Mouse (Mus musculus) forebrain, embryonic 16.5 days (tissue): ENCODE data around the gene Ssh2. TPM values are rescaled to one million over a fixed set of nuclear protein-coding genes. Genes with fewer than 3 reads are reported as not detected.

Experiments used
- ATAC-seq: fragments of 200-750 bp; cut with Nextera tagmentation; 2 replicates; pipeline ENCODE4 v1.8.0; 2017; ENCODE audit warnings: mild to moderate bottlenecking, moderate library complexity
- H3K27ac ChIP-seq: fragments of 300-500 bp; sonication (generic); 2 replicates; pipeline ENCODE4 v1.5.1; 2014; ENCODE audit warnings: low read length, control low read depth
- H3K27me3 ChIP-seq: fragments of 300-500 bp; sonication (generic); replicated peaks from 2 replicates; pipeline ENCODE4 v1.6.1; 2014; ENCODE audit warnings: low read length; ENCODE audit not compliant: control insufficient read depth, insufficient read depth
- H3K36me3 ChIP-seq: fragments of 300-500 bp; sonication (generic); 2 replicates; pipeline ENCODE4 v1.6.1; 2014; ENCODE audit not compliant: control insufficient read depth, insufficient read depth
- H3K4me1 ChIP-seq: fragments of 300-500 bp; sonication (generic); replicated peaks from 2 replicates; pipeline ENCODE4 v1.6.1; 2014; ENCODE audit warnings: low read length; ENCODE audit not compliant: control insufficient read depth, insufficient read depth
- H3K4me2 ChIP-seq: fragments of 300-500 bp; sonication (generic); 2 replicates; pipeline ENCODE4 v1.6.1; 2014; ENCODE audit warnings: mild to moderate bottlenecking, low read length, control low read depth
- H3K4me3 ChIP-seq: fragments of 300-500 bp; sonication (generic); replicated peaks from 2 replicates; pipeline ENCODE4 v1.5.1; 2014; ENCODE audit warnings: mild to moderate bottlenecking, low read length, control low read depth
- H3K9ac ChIP-seq: fragments of 300-500 bp; sonication (generic); replicated peaks from 2 replicates; pipeline ENCODE4 v1.6.1; 2014; ENCODE audit warnings: low read depth, low read length, control low read depth
- H3K9me3 ChIP-seq: fragments of 300-500 bp; sonication (generic); 2 replicates; pipeline ENCODE4 v1.6.1; 2016; ENCODE audit warnings: low read length; ENCODE audit not compliant: control insufficient read depth
- WGBS: fragments of 180-500 bp; shearing (Covaris S2); extraction: QIAGEN DNeasy Blood & Tissue Kit; methylation state at CpG from one replicate; pipeline ENCODE4 v1.1.7; 2014; 5-methylcytosine and 5-hydroxymethylcytosine counted together
- polyA plus RNA-seq: library from polyadenylated mRNA; unstranded; fragments of >200 nt; fragmentation: Nextera tagmentation; extraction: Ambion mirVana; gene quantifications from 2 replicates; pipeline ENCODE4 v1.2.1, GENCODE M21; 2015

The Ssh2 gene
- polyA plus RNA-seq, 1 experiment from 2014 or later = 22.1 TPM

DNA sequence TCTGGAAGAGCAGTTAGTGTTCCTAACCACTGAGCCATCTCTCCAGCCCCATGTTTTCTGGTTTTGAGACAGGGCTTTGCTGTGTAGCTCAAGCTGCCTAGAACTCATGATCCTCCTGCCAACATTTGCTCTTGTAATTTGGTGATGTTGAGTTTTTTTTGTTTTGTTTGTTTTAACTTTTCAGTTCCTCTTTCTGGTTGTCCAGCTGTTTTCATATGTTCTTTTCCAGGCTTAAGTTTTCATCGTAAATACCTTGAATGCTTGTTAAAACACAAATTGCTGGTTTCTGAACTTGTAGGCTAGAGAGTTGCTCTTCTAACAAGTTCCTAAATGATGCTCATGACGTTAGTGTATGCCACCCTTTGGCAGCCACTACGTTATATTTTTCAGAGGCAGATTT lies 139.0 kb downstream of the Ssh2 start:
- no peak for ATAC-seq
- no peaks in the 10 kb centered on the region for H3K36me3 ChIP-seq
- H3K9me3 ChIP-seq = no peaks in the 10 kb centered on the region
- H3K9ac ChIP-seq = no peak overlapping the region
- no peak overlapping the region for H3K27ac ChIP-seq
- H3K4me3 ChIP-seq = no peak overlapping the region
- no peak overlapping the region for H3K4me2 ChIP-seq
- 82% methylated on average over 3 of the region's 3 CpGs for whole genome bisulfite sequencing
- H3K27me3 ChIP-seq = no peaks in the 10 kb centered on the region
- H3K4me1 ChIP-seq = no peaks in the 10 kb centered on the region

GRCm38 (mm10) chr11:77357839-77358238 lies 141.8 kb downstream of the Ssh2 start:
- H3K36me3 ChIP-seq = no peaks in the 10 kb centered on the region
- no peak overlapping the region for H3K27ac ChIP-seq
- H3K4me1 ChIP-seq = no peaks in the 10 kb centered on the region
- no peaks in the 10 kb centered on the region for H3K9me3 ChIP-seq
- 100% methylated on average over 1 of the region's 1 CpGs for WGBS
- no peak overlapping the region for H3K4me3 ChIP-seq
- no peak overlapping the region for H3K9ac ChIP-seq
- no peak overlapping the region for H3K4me2 ChIP-seq
- ATAC-seq = no peak
- no peaks in the 10 kb centered on the region for H3K27me3 ChIP-seq

DNA sequence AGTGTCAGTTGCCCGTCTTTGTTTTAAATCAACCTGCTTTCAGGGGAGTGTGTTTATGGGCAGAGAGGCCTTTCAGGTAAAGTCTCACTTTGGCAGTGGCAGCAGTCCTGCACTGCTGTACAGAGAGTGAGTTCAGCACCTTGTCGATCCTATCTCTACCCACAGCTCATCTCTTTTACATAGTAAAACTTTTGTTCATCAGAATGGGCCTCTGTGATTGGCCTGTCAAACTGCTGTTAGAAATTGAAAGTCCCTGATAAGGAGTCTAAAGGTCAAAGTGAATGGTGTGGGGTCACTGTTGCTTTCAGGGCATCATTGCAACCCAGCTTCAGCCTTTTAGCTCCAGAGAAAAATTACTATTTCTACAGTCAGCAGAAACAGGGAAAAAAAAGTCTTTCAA lies 147.4 kb downstream of the Ssh2 start:
- Histone ChIP-seq H3K36me3 (no peaks in the 10 kb centered on the region), H3K4me1 (no peaks in the 10 kb centered on the region), H3K4me3 (no peak overlapping the region), H3K4me2 (no peak overlapping the region), H3K27me3 (no peaks in the 10 kb centered on the region), H3K9me3 (no peaks in the 10 kb centered on the region), H3K9ac (no peak overlapping the region), H3K27ac (no peak overlapping the region)
- no peak for ATAC-seq
- WGBS = 84% methylated on average over 2 of the region's 2 CpGs

DNA sequence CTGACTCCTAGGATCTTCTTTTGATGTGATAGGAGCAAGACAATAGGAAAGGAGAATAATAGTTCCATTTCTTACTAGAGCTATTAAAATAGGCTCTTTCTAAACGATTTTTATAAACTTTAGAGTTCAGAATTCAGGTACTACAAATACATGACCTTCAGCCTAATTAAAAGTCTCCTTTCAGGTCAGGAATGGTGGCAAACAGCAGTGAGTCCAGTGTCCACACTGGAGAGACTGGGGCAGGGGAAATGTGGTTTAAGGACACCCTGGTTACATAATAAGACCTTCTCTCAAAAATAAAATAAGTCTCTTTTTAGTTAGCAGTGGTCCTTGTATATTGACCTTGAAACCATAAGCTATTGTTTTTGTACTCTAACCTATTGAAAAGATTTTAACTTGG lies 148.3 kb downstream of the Ssh2 start:
- H3K9ac ChIP-seq = no peak overlapping the region
- no peaks in the 10 kb centered on the region for H3K9me3 ChIP-seq
- no peak overlapping the region for H3K4me3 ChIP-seq
- H3K27ac ChIP-seq = no peak overlapping the region
- no peak for ATAC-seq
- H3K4me2 ChIP-seq = no peak overlapping the region
- no peaks in the 10 kb centered on the region for H3K36me3 ChIP-seq
- H3K27me3 ChIP-seq = no peaks in the 10 kb centered on the region
- 67% methylated on average over 1 of the region's 1 CpGs for WGBS
- no peaks in the 10 kb centered on the region for H3K4me1 ChIP-seq

DNA sequence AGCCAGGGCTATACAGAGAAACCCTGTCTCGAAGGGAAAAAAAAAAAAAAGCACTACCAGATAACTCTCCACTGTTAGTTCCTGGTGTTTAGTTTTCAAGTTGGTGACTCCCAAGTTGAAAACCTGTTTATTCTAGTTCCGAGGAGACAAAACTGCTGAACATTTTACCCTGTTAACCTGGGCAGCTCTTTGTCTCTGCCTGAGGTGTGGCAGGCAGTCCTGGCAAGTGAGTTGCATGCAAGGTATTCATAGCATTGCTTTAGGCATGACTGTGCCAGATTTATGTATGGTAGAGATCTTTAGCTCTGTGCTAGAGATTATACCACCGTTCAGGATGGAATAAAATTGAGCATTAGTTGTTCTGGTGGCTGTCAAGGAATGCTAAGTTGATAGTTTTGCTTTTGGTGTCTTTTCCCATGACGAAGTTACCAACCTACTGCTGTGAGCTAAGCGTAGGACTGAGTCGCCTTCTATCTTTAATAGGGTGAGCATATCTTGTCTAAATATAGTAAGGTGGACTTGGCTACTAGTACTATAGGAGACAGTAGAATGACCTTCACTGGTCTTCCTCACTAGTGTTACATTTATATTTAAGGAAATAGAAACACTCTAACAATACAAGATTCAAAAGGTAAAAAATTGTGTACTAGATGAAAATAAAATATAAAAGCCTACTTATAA lies 149.8 kb downstream of the Ssh2 start:
- WGBS = 93% methylated on average over 6 of the region's 6 CpGs
- no peaks in the 10 kb centered on the region for H3K27me3 ChIP-seq
- no peaks in the 10 kb centered on the region for H3K4me1 ChIP-seq
- no peak overlapping the region for H3K27ac ChIP-seq
- H3K4me3 ChIP-seq = no peak overlapping the region
- H3K9me3 ChIP-seq = no peaks in the 10 kb centered on the region
- no peak overlapping the region for H3K9ac ChIP-seq
- no peaks in the 10 kb centered on the region for H3K36me3 ChIP-seq
- H3K4me2 ChIP-seq = no peak overlapping the region
- ATAC-seq = no peak

- H3K4me2 ChIP-seq = no peak overlapping the region
- H3K9ac ChIP-seq = no peak overlapping the region
- no peaks in the 10 kb centered on the region for H3K9me3 ChIP-seq
- H3K4me1 ChIP-seq = no peaks in the 10 kb centered on the region
- H3K27me3 ChIP-seq = no peaks in the 10 kb centered on the region
- H3K27ac ChIP-seq = no peak overlapping the region
- H3K36me3 ChIP-seq = no peaks in the 10 kb centered on the region
- ATAC-seq = no peak
- H3K4me3 ChIP-seq = no peak overlapping the region
- 95% methylated on average over 9 of the region's 9 CpGs for WGBS
Measured at GRCm38 (mm10) chr11:77367541-77368270, 151.6 kb downstream of the Ssh2 start.

DNA sequence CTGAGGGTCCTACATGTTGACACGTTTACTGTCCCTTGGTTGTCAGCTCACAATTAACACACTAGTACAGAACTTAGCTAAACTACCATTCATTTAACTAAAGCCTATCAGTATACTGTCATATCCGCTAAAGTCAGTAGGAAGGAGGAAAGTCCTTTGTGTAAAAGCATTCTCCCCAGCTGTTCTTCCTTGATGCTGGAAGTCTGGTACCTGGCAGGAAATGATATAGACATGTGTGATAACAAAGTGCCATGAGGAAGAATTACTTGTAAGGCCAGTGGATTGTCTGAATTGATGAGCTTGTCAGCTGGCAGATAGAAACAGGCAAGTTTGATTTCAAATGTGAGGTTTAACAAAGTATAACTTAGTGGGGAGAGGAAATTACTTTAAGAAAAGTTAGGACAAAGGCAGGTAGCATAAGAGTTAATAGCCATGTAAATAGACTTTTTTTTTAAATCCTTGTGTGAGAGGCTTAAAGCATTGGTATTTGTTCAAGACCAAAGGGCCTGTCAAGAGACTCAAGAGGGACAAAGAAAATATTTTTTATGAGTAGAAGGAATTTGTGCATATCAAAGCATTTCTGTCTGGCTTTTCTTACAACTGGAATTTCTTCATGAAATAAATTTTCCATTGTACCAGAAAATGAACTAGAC lies 153.2 kb downstream of the Ssh2 start:
- no peak for ATAC-seq
- no peaks in the 10 kb centered on the region for H3K4me1 ChIP-seq
- H3K9ac ChIP-seq = no peak overlapping the region
- H3K4me2 ChIP-seq = no peak overlapping the region
- whole genome bisulfite sequencing = 87% methylated on average over 2 of the region's 2 CpGs
- no peaks in the 10 kb centered on the region for H3K27me3 ChIP-seq
- no peak overlapping the region for H3K27ac ChIP-seq
- H3K9me3 ChIP-seq = no peaks in the 10 kb centered on the region
- H3K36me3 ChIP-seq = no peaks in the 10 kb centered on the region
- no peak overlapping the region for H3K4me3 ChIP-seq

DNA sequence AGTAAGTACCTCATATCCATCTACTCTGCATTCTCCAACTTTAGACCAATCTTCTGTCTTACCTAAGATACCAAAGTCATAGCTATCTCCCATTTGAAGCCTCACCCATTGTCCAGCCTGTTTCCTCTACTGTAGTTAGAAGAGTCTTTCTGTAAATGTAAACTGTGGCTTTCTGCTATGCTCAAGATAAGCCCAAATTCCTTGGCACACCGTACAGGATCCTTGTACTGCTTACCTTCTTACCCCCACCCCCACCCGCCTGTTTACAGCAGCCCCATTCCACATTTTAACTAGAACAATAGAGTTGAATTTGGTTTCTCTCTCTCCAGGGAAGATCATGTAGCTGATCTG lies 153.7 kb downstream of the Ssh2 start:
- Histone ChIP-seq H3K4me2 (no peak overlapping the region), H3K9me3 (no peaks in the 10 kb centered on the region), H3K27me3 (no peaks in the 10 kb centered on the region), H3K4me3 (no peak overlapping the region), H3K9ac (no peak overlapping the region), H3K36me3 (no peaks in the 10 kb centered on the region), H3K27ac (no peak overlapping the region), H3K4me1 (no peaks in the 10 kb centered on the region)
- ATAC-seq = no peak
- 94% methylated on average over 2 of the region's 2 CpGs for WGBS

- WGBS = 81% methylated on average over 3 of the region's 3 CpGs
- H3K9ac ChIP-seq = no peak overlapping the region
- H3K27me3 ChIP-seq = no peaks in the 10 kb centered on the region
- no peaks in the 10 kb centered on the region for H3K4me1 ChIP-seq
- no peak overlapping the region for H3K4me3 ChIP-seq
- no peak overlapping the region for H3K27ac ChIP-seq
- no peak overlapping the region for H3K4me2 ChIP-seq
- no peak for ATAC-seq
- H3K36me3 ChIP-seq = no peaks in the 10 kb centered on the region
- no peaks in the 10 kb centered on the region for H3K9me3 ChIP-seq
Measured at GRCm38 (mm10) chr11:77371088-77371487, 155.0 kb downstream of the Ssh2 start.
